Mouse (Mus musculus) G1E (cell line): Measurements from ENCODE around the gene Hbs1l. TPM values are rescaled to one million over a fixed set of nuclear protein-coding genes. Genes with fewer than 3 reads are reported as not detected.

ENCODE experiments used
- ATAC-seq: 2 replicates; pipeline ENCODE4 v1.8.0; 2016; ENCODE audit warnings: mild to moderate bottlenecking; ENCODE audit not compliant: insufficient number of reproducible peaks, poor library complexity, low FRiP score, severe bottlenecking; ENCODE audit errors: extremely low read depth
- DNase-seq: peaks from one replicate; pipeline ENCODE4 v3.0.0; 2012; ENCODE audit warnings: low spot score
- H3K27me3 ChIP-seq: 2 replicates; pipeline ENCODE4 v1.6.1; 2012; ENCODE audit warnings: mild to moderate bottlenecking, low read length, inconsistent platforms; ENCODE audit not compliant: insufficient read depth
- H3K36me3 ChIP-seq: replicated peaks from 2 replicates; pipeline ENCODE3; 2012; ENCODE audit warnings: mild to moderate bottlenecking, inconsistent platforms
- H3K4me1 ChIP-seq: 2 replicates; pipeline ENCODE4 v1.6.1; 2012; ENCODE audit warnings: low read depth, low read length, inconsistent platforms, mixed read lengths; ENCODE audit not compliant: insufficient read depth
- H3K4me3 ChIP-seq: 2 replicates; pipeline ENCODE4 v1.5.1; 2012; ENCODE audit warnings: low read depth, mild to moderate bottlenecking, inconsistent platforms, low read length, moderate library complexity, mixed read lengths
- H3K9me3 ChIP-seq: replicated peaks from 2 replicates; pipeline ENCODE4 v1.6.1; 2012; ENCODE audit warnings: inconsistent platforms
- CTCF ChIP-seq: IDR thresholded peaks from 2 replicates; pipeline ENCODE4 v1.5.1; 2012; ENCODE audit warnings: low read depth, low read length, inconsistent platforms, mixed read lengths
- GATA1 ChIP-seq: IDR thresholded peaks from 2 replicates; pipeline ENCODE4 v1.6.1; 2012; ENCODE audit warnings: borderline replicate concordance, low read length, inconsistent platforms, mixed read lengths
- GATA2 ChIP-seq: IDR thresholded peaks from 2 replicates; pipeline ENCODE4 v1.6.1; 2012; ENCODE audit warnings: low read depth, low read length, inconsistent platforms, borderline replicate concordance
- POLR2AphosphoS5 ChIP-seq: IDR thresholded peaks from 2 replicates; pipeline ENCODE4 v1.6.1; 2012; ENCODE audit warnings: low read depth, low read length, inconsistent platforms; ENCODE audit not compliant: insufficient replicate concordance
- TAL1 ChIP-seq: conservative IDR thresholded peaks from 2 replicates; pipeline ENCODE4 v1.6.1; 2012; ENCODE audit warnings: low read depth, low read length, inconsistent platforms, mixed read lengths
- polyA plus RNA-seq: library from polyadenylated mRNA; stranded (reverse); fragments of >175 nt; gene quantifications from 2 replicates; pipeline ENCODE4 v1.2.3, GENCODE M21; 2012
- total RNA-seq, 2 experiments: library from RNA; stranded (forward) in 1 of 2; stranded (reverse) in 1 of 2; fragments of 200-1000 nt in 1 of 2; fragments of >200 nt in 1 of 2; fragmentation: Nextera tagmentation in 1 of 2; gene quantifications; 2 replicates each; pipeline ENCODE4 v1.2.3; 2014 to 2017

Gene Hbs1l
- total and polyA plus RNA-seq, 3 experiments = 132 to 153 (median 150) TPM

DNA sequence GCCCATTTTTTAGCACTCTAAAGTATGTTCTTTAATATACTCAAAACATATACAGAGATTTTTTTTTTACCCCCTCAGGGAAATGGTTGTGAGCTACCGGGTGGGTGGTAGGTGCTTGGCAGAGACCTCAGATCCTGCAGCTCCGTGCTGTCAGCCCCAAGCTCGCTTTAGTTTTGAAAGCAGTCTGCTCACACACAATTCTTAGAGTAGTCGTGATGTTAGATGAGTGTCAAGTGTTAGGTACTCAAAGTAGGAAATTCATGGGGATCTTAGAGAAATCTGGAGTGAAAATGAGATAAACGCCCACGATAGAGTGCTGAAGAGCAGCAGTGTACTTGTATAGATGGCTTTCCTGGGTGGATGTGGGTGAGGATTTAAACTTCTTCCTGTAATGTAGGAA, 24.8 kb downstream of the Hbs1l start:
- TF ChIP-seq CTCF (no peak), GATA2 (no peak), GATA1 (no peak), POLR2AphosphoS5 (no peak), TAL1 (no peak)
- ATAC-seq = no peak
- peaks cover 88% of the 10 kb centered on the region for H3K36me3 ChIP-seq

DNA sequence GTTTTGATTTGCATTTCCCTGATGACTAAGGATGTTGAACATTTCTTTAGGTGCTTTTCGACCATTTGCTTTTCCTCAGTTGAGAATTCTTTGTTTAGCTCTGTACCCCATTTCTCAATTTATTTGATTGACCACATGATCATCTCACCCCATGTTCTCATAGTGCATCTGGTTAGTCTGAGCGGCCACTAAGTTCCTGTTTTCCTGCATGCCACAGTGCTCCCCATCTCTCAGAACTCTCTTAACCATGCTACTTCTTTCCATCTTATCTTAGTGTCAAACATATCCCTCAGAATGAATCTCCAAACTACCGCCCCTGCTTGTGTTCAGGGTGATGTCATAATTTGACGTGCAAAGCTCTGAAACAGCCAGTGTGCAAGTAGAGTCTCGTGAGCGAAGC, 30.6 kb downstream of the Hbs1l start:
- peaks cover 88% of the 10 kb centered on the region for H3K36me3 ChIP-seq
- no peak for TF ChIP-seq CTCF
- TF ChIP-seq GATA2 = no peak
- TF ChIP-seq GATA1 = no peak
- TF ChIP-seq TAL1 = no peak
- no peak for TF ChIP-seq POLR2AphosphoS5
- ATAC-seq = no peak
- no peak for DNase-seq
- H3K27me3 ChIP-seq = no peaks in the 10 kb centered on the region
- H3K9me3 ChIP-seq = no peaks in the 10 kb centered on the region
- H3K4me3 ChIP-seq = no peak overlapping the region
- peaks cover 25% of the 10 kb centered on the region for H3K4me1 ChIP-seq

More for the DNA sequence above, 24.8 kb downstream of the Hbs1l start:
- H3K4me3 ChIP-seq = no peak overlapping the region
- H3K4me1 ChIP-seq = peaks cover 15% of the 10 kb centered on the region
- no peak for DNase-seq
- no peaks in the 10 kb centered on the region for H3K27me3 ChIP-seq
- H3K9me3 ChIP-seq = no peaks in the 10 kb centered on the region

DNA sequence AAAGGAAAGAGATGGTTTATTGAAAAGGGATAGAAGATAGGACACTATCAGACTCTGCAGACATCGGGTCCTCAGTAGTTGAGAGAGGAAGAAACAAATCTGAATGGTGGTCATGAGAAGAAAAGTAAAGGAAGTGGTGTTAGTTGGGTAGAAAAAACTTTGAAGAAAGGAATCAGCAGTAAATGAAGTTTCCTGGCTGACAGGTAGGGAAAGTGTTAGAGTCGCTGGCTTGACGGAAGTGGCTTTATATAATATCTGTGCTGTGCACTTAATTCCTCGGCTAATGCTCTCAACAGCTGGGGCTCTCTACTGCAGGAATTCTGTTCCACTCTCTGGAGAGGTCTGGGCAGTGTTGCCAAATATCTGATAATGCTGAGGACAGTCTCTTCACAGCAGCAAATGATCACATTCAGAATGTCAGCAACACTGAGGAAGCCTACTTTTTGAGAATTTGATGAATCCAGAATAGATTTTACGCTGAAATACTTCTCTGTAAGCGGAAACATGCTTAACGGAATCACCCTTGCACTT, 31.9 kb downstream of the Hbs1l start:
- TF ChIP-seq GATA1 (no peak), GATA2 (no peak), POLR2AphosphoS5 (no peak), TAL1 (no peak), CTCF (no peak)
- Histone ChIP-seq H3K27me3 (no peaks in the 10 kb centered on the region), H3K4me3 (no peak overlapping the region), H3K9me3 (no peaks in the 10 kb centered on the region), H3K36me3 (peaks cover 88% of the 10 kb centered on the region), H3K4me1 (peaks cover 24% of the 10 kb centered on the region)
- DNase-seq = no peak
- ATAC-seq = no peak

DNA sequence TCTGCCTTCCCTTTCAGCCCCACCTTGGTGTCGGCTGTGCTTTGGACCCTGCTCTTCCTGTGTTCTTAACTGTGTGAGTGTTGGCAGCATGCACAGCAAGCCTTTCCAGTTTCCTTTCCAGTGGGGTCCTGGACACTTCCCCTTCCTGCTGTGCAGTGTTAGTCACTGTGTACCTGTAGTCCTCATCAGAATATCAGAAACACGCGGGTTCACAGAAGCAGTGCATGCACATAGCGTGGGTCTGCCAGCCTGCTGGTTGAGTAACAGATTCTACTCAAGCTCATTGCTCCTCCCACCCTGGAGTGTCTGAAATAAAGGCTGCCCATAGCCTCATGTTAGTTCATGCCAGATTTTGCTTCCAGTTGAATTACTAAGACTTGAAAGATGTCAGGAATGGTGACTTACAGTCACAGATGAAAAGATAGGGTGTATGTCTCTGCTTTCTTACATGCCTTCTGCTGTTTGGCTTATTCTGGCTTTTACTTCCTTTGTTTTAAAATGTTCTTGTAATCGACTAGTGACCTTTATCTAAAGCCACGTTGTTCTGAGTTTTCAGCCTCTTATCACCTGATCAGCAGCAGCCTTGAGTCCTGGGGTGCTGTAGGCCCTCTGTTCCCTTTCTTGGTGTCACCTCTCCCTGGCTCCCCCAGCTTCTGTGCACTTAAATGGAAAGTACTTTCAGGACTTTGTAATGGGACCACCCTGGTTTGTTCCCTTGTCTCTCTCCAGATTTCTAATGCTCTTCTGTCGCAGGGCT, 38.7 kb downstream of the Hbs1l start:
- peaks cover 44% of the 10 kb centered on the region for H3K4me1 ChIP-seq
- H3K27me3 ChIP-seq = no peaks in the 10 kb centered on the region
- TF ChIP-seq POLR2AphosphoS5 = no peak
- no peak for TF ChIP-seq TAL1
- no peak; the same call in 1 of the 2 replicates for TF ChIP-seq GATA2
- no peak for TF ChIP-seq GATA1
- TF ChIP-seq CTCF = no peak
- peak overlapping the region; percentile 42; the same call in 1 of the 2 replicates for H3K4me3 ChIP-seq
- ATAC-seq (peak; percentile 61), DNase-seq (peak; percentile 6)
- H3K9me3 ChIP-seq = peaks cover 4% of the 10 kb centered on the region
- H3K36me3 ChIP-seq = peaks cover 94% of the 10 kb centered on the region

DNA sequence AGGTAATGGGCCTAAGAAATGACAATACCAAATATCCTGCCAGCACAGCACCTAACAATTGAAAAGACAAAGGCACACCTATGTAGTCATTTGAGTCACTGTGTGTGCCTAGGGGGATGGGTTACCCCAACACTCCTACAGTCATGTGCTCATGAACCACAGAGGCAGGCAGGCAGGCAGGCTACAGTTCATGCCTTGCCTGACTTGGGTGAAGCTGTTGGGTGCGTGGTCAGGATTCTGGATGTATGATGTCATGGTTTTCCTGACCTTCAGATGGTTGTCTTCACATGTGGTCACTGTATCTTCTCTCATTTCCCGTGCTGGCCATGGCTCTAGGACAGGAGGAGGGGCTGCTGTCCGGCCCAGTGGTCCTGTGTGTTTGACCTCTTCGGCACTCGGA, 39.8 kb downstream of the Hbs1l start:
- Histone ChIP-seq H3K9me3 (peaks cover 4% of the 10 kb centered on the region), H3K4me1 (peaks cover 38% of the 10 kb centered on the region), H3K27me3 (no peaks in the 10 kb centered on the region), H3K36me3 (peaks cover 89% of the 10 kb centered on the region), H3K4me3 (no peak overlapping the region)
- no peak for TF ChIP-seq POLR2AphosphoS5
- TF ChIP-seq TAL1 = no peak
- no peak for TF ChIP-seq CTCF
- TF ChIP-seq GATA1 = no peak
- TF ChIP-seq GATA2 = no peak
- DNase-seq (no peak), ATAC-seq (no peak)

DNA sequence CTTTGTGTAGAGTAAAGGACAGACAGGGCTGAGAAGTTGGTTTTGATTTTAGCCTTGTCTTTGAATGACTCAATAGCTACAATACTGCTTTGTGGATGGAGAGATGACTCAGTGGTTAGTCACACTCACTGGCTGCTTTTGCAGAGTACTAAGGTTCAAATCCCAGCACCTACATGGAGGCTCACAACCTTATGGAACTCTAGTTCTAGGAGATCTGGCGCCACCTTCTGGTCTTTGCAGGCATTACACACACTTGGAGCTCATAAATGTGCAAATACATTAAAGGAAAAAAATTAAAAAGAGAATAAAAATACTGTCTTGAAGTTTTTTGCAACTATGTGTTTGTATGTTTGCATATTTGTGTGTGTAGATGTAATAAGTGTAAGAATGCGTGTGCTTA, 41.4 kb downstream of the Hbs1l start:
- H3K9me3 ChIP-seq = peaks cover 4% of the 10 kb centered on the region
- H3K4me3 ChIP-seq = no peak overlapping the region
- H3K4me1 ChIP-seq = peaks cover 35% of the 10 kb centered on the region
- TF ChIP-seq GATA2 = no peak
- no peak for TF ChIP-seq TAL1
- TF ChIP-seq CTCF = 0 out of 2 replicates have a peak, but pooled peaks have one; percentile 11
- DNase-seq (no peak), ATAC-seq (no peak)
- H3K36me3 ChIP-seq = peaks cover 90% of the 10 kb centered on the region
- H3K27me3 ChIP-seq = no peaks in the 10 kb centered on the region
